Mouse (Mus musculus) brain, embryonic 14.5 days (tissue): ENCODE results near the gene 4930519P11Rik.

Source experiments
- CTCF ChIP-seq: fragments of 200-500 bp; IDR thresholded peaks from 2 replicates; pipeline ENCODE4 v1.5.1; 2012; ENCODE audit warnings: inconsistent platforms, mild to moderate bottlenecking, moderate library complexity, borderline replicate concordance; ENCODE audit not compliant: insufficient read depth, insufficient read length; ENCODE audit errors: extremely low read depth
- POLR2A ChIP-seq: fragments of 200-500 bp; IDR thresholded peaks from 2 replicates; pipeline ENCODE4 v1.6.1; 2012; ENCODE audit warnings: mild to moderate bottlenecking, inconsistent platforms, borderline replicate concordance; ENCODE audit not compliant: poor library complexity, insufficient read depth, insufficient read length, severe bottlenecking; ENCODE audit errors: extremely low read depth

DNA sequence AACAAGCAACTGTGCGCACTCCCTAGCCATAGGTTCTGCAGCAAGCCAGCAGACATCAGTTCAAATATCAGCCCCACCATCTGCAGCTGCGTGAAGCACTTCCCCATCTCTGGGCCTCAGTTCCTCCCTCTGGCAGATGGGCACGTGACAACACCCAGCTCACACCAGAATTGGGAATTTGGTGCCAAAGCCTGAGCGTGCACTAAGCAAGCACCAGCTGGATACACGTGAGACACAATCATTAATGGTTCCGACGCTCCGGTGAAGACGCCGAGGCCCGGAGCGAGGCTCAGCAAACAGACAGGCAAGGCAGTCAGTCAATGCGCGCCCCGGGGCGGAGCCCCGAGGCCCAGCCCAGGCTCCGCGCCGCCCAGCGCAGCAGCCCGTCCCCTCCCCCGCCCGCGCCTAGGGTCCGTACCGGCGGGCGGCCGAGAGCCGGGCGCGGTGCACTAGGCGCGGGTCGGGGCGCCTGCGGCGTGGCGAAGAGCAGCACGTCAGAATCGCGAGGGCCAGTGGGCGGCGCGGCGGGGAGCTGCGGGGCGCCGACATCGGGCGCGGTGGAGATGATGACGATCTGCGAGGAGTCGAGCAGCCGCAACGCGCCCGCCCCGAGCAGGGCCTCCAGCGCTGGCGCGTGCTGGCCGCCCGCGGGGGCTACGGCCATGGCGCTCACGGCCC, 44.0 kb downstream of the 4930519P11Rik start:
- TF ChIP-seq CTCF: no peak
- TF ChIP-seq POLR2A: 0 out of 2 replicates have a peak, but pooled peaks have one; percentile 18
